Mouse (Mus musculus) mesoderm, embryonic 11.5 days (tissue): Measurements from ENCODE around the gene Gm10722.
"Not testable (repeated sequence)": the region's sequence is repeated elsewhere in the genome, so short reads cannot be mapped to it uniquely, and the experiment has no call there.

Experiments
- DNase-seq: peaks from one replicate; pipeline ENCODE4 v3.0.0-alpha.2; 2012; ENCODE audit warnings: low read depth, low spot score

The Gm10722 gene

DNA sequence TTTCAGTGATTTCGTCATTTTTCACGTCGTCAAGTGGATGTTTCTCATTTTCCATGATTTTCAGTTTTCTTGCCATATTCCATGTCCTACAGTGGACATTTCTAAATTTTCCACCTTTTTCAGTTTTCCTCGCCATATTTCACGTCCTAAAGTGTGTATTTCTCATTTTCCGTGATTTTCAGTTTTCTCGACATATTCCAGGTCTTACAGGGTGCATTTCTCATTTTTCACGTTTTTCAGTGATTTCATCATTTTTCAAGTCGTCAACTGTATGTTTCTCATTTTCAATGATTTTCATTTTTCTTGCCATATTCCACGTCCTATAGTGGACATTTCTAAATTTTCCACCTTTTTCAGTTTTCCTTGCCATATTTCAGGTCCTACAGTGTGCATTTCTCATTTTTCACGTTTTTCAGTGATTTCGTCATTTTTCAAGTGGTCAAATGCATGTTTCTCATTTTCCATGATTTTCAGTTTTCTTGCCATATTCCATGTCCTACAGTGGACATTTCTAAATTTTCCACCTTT lies at the start of gene Gm10722:
TSS of gene Gm10722 (plus strand) at position 478 of the 528 bp plus-strand sequence.
- peak; percentile 68 for DNase-seq

GRCm38 (mm10) chr9:3001006-3001405 lies 284 bp downstream of the Gm10722 start:
- not testable (repeated sequence) for DNase-seq

DNA sequence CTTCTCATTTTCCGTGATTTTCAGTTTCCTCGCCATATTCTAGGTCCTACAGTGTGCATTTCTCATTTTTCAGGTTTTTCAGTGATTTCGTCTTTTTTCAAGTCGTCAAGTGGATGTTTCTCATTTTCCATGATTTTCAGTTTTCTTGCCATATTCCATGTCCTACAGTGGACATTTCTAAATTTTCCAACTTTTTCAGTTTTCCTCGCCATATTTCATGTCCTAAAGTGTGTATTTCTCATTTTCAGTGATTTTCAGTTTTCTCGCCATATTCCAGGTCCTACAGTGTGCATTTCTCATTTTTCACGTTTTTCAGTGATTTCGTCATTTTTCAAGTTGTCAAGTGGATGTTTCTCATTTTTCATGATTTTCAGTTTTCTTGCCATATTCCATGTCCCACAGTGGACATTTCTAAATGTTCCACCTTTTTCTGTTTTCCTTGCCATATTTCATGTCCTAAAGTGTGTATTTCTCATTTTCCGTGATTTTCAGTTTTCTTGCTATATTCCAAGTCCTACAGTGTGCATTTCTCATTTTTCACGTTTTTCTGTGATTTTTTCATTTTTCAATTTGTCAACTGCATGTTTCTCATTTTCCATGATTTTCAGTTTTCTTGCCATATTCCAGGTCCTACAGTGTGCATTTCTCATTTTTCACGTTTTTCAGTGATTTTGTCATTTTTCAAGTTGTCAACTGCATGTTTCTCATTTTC lies 1.4 kb downstream of the Gm10722 start:
- DNase-seq = peak; percentile 27

DNA sequence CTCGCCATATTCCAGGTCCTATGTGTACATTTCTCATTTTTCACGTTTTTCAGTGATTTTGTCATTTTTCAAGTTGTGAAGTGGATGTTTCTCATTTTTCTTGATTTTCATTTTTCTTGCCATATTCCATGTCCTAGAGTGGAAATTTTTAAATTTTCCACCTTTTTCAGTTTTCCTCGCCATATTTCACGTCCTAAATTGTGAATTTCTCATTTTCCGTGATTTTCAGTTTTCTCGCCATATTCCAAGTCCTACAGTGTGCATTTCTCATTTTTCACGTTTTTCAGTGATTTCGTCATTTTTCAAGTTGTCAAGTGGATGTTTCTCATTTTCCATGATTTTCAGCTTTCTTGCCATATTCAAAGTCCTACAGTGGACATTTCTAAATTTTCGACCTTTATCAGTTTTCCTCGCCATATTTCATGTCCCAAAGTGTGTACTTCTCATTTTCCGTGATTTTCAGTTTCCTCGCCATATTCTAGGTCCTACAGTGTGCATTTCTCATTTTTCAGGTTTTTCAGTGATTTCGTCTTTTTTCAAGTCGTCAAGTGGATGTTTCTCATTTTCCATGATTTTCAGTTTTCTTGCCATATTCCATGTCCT lies 2.2 kb downstream of the Gm10722 start, which contains the start of gene Gm11168:
TSS of gene Gm11168 (plus strand) at position 553 of the 603 bp plus-strand sequence.
- not testable (repeated sequence) for DNase-seq

- not testable (repeated sequence) for DNase-seq
Observed at GRCm38 (mm10) chr9:3006179-3006578, 5.5 kb downstream of the Gm10722 start.

DNA sequence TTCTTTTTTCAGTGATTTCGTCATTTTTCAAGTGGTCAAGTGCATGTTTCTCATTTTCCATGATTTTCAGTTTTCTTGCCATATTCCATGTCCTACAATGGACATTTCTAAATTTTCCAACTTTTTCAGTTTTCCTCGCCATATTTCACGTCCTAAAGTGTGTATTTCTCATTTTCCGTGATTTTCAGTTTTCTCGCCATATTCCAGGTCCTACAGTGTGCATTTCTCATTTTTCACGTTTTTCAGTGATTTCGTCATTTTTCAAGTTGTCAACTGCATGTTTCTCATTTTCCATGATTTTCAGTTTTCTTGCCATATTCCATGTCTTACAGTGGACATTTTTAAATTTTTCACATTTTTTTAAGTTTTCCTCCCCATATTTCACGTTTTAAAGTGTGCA lies 5.9 kb downstream of the Gm10722 start:
- not testable (repeated sequence) for DNase-seq

GRCm38 (mm10) chr9:3007272-3007671 lies 6.5 kb downstream of the Gm10722 start:
- DNase-seq = peak; percentile 50

DNA sequence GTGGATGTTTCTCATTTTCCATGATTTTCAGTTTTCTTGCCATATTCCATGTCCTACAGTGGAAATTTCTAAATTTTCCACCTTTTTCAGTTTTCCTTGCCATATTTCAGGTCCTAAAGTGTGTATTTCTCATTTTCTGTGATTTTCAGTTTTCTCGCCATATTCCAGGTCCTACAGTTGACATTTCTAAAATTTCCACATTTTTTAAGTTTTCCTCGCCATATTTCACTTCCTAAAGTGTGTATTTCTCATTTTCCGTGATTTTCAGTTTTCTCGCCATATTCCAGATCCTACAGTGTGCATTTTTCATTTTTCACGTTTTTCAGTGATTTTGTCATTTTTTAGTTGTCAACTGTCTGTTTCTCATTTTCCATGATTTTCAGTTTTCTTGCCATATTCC lies 8.6 kb downstream of the Gm10722 start:
- not testable (repeated sequence) for DNase-seq

- not testable (repeated sequence) for DNase-seq
Observed at GRCm38 (mm10) chr9:3012054-3012621, 11.4 kb downstream of the Gm10722 start.

DNA sequence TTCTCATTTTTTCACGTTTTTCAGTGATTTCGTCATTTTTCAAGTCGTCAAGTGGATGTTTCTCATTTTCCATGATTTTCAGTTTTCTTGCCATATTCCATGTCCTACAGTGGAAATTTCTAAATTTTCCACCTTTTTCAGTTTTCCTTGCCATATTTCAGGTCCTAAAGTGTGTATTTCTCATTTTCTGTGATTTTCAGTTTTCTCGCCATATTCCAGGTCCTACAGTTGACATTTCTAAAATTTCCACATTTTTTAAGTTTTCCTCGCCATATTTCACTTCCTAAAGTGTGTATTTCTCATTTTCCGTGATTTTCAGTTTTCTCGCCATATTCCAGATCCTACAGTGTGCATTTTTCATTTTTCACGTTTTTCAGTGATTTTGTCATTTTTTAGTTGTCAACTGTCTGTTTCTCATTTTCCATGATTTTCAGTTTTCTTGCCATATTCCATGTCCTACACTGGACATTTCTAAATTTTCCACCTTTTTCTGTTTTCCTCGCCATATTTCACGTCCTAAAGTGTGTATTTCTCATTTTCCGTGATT lies 12.1 kb downstream of the Gm10722 start, which contains the start of gene Gm10721:
TSS of gene Gm10721 (plus strand) at position 408 of the 547 bp plus-strand sequence.
- DNase-seq = not testable (repeated sequence)

GRCm38 (mm10) chr9:3015354-3015753 lies 14.6 kb downstream of the Gm10722 start, which contains the start of gene Gm10720:
TSS of gene Gm10720 (plus strand) at chr9:3015654.
- DNase-seq = not testable (repeated sequence)

GRCm38 (mm10) chr9:3015896-3016295 lies 15.2 kb downstream of the Gm10722 start:
- not testable (repeated sequence) for DNase-seq

DNA sequence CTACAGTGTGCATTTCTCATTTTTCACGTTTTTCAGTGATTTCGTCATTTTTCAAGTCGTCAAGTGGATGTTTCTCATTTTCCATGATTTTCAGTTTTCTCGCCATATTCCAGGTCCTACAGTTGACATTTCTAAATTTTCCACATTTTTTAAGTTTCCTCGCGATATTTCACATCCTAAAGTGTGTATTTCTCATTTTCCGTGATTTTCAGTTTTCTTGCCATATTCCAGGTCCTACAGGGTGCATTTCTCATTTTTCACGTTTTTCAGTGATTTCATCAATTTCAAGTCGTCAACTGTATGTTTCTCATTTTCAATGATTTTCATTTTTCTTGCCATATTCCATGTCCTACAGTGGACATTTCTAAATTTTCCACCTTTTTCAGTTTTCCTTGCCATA lies 16.4 kb downstream of the Gm10722 start, which contains the start of gene Gm10719:
TSS of gene Gm10719 (plus strand) at position 301 of the 400 bp plus-strand sequence.
- not testable (repeated sequence) for DNase-seq

- not testable (repeated sequence) for DNase-seq
Observed at GRCm38 (mm10) chr9:3018944-3019343, 18.2 kb downstream of the Gm10722 start.

DNA sequence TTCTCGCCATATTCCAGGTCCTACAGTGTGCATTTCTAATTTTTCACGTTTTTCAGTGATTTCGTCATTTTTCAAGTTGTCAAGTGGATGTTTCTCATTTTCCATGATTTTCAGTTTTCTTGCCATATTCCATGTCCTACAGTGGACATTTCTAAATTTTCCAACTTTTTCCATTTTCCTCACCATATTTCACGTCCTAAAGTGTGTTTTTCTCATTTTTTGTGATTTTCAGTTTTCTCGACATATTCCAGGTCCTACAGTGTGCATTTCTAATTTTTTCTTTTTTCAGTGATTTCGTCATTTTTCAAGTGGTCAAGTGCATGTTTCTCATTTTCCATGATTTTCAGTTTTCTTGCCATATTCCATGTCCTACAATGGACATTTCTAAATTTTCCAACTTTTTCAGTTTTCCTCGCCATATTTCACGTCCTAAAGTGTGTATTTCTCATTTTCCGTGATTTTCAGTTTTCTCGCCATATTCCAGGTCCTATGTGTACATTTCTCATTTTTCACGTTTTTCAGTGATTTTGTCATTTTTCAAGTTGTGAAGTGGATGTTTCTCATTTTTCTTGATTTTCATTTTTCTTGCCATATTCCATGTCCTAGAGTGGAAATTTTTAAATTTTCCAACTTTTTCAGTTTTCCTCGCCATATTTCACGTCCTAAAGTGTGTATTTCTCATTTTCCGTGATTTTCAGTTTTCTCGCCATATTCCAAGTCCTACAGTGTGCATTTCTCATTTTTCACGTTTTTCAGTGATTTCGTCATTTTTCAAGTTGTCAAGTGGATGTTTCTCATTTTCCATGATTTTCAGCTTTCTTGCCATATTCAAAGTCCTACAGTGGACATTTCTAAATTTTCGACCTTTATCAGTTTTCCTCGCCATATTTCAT lies 19.4 kb downstream of the Gm10722 start:
- DNase-seq = not testable (repeated sequence)

- peak; percentile 53 for DNase-seq
Observed at GRCm38 (mm10) chr9:3022316-3023008, 21.7 kb downstream of the Gm10722 start.

DNA sequence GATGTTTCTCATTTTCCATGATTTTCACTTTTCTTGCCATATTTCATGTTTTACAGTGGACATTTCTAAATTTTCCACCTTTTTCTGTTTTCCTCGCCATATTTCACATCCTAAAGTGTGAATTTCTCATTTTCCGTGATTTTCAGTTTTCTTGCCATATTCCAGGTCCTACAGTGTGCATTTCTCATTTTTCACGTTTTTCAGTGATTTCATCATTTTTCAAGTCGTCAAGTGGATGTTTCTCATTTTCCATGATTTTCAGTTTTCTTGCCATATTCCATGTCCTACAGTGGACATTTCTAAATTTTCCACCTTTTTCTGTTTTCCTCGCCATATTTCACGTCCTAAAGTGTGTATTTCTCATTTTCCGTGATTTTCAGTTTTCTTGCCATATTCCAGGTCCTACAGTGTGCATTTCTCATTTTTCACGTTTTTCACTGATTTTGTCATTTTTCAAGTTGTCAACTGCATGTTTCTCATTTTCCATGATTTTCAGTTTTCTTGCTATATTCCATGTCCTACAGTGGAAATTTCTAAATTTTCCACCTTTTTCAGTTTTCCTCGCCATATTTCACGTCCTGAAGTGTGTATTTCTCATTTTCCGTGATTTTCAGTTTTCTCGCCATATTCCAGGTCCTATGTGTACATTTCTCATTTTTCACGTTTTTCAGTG lies 22.7 kb downstream of the Gm10722 start, which contains the start of gene Gm10718:
TSS of gene Gm10718 (plus strand) at position 236 of the 673 bp plus-strand sequence.
- not testable (repeated sequence) for DNase-seq

DNA sequence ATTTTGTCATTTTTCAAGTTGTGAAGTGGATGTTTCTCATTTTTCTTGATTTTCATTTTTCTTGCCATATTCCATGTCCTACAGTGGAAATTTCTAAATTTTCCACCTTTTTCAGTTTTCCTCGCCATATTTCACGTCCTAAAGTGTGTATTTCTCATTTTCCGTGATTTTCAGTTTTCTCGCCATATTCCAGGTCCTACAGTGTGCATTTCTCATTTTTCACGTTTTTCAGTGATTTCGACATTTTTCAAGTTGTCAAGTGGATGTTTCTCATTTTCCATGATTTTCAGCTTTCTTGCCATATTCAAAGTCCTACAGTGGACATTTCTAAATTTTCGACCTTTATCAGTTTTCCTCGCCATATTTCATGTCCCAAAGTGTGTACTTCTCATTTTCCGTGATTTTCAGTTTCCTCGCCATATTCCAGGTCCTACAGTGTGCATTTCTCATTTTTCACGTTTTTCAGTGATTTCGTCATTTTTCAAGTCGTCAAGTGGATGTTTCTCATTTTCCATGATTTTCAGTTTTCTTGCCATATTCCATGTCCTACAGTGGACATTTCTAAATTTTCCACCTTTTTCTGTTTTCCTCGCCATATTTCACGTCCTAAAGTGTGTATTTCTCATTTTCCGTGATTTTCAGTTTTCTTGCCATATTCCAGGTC lies 23.4 kb downstream of the Gm10722 start:
- not testable (repeated sequence) for DNase-seq
